Mouse (Mus musculus): Measurements from ENCODE around the gene Gm43738. TPM values are rescaled to one million over a fixed set of nuclear protein-coding genes. Genes with fewer than 3 reads are reported as not detected.

Gm43738 gene
- polyA plus RNA-seq (2016; fragmentation: Nextera tagmentation; extraction: Ambion mirVana), result 0.13 TPM in 1 of 2 replicates, not detected in the other

GRCm38 (mm10) chr3:89100811-89101210, at the start of gene Gm43738:
Gene Gm43738, minus strand, starts transcription at chr3:89101099.
- Histone ChIP-seq H3K9ac (replicated peaks) (peak within 1 kb of the TSS; percentile 74), H3K27me3 (no peaks in the 10 kb centered on the region), H3K4me1 (peaks cover 27% of the 10 kb centered on the region), H3K27ac (replicated peaks) (peak within 1 kb of the TSS; percentile 73), H3K9me3 (no peaks in the 10 kb centered on the region), H3K36me3 (peaks cover 34% of the 10 kb centered on the region), H3K4me3 (peak within 1 kb of the TSS; percentile 82), H3K4me2 (replicated peaks) (peak within 1 kb of the TSS; percentile 70)
- no peak for ATAC-seq (ENCODE audit: low FRiP score, low read depth)
- 57% methylated on average over 7 of the region's 7 CpGs for WGBS

- peaks cover 7% of the 10 kb centered on the region; the same call in 1 of the 2 replicates for H3K36me3 ChIP-seq
- H3K4me1 ChIP-seq, result peaks cover 12% of the 10 kb centered on the region
- no peak overlapping the region for H3K4me2 ChIP-seq (replicated peaks)
- no peak overlapping the region for H3K4me3 ChIP-seq
- peaks cover 45% of the 10 kb centered on the region for H3K27me3 ChIP-seq
- WGBS, result 76% methylated on average over 14 of the region's 14 CpGs
- ATAC-seq (ENCODE audit: low FRiP score, low read depth), result no peak
- no peak overlapping the region for H3K27ac ChIP-seq (replicated peaks)
- no peak overlapping the region for H3K9ac ChIP-seq (replicated peaks)
- no peaks in the 10 kb centered on the region for H3K9me3 ChIP-seq
These were observed 47.7 kb upstream of the Gm43738 start for GRCm38 (mm10) chr3:89148567-89148966.

DNA sequence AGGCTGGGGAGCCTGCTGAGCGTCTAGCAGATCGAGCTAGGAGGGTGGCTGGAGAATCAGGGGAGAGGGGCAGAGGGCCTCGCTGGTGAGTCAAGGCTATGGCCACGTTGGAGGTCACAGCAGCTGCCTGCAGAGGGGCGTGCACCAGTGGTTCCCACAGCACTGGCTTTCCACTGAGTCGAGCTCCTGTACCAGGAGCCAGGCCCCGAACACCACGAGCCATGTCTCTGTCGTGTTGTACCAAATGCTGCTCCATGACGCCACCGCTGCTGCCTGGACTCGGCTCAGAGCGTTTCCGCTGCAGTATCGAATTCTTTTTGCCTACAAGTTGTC, 47.0 kb upstream of the Gm43738 start:
- H3K27ac ChIP-seq (replicated peaks), result no peak overlapping the region
- H3K9me3 ChIP-seq, result no peaks in the 10 kb centered on the region
- 13% methylated on average over 15 of the region's 15 CpGs for whole genome bisulfite sequencing
- peaks cover 45% of the 10 kb centered on the region for H3K27me3 ChIP-seq
- H3K4me3 ChIP-seq, result no peak overlapping the region
- no peak overlapping the region for H3K9ac ChIP-seq (replicated peaks)
- peaks cover 7% of the 10 kb centered on the region; the same call in 1 of the 2 replicates for H3K36me3 ChIP-seq
- peak overlapping the region; percentile 12; the same call in 1 of the 2 replicates for H3K4me2 ChIP-seq (replicated peaks)
- peaks cover 12% of the 10 kb centered on the region for H3K4me1 ChIP-seq
- ATAC-seq (ENCODE audit: low FRiP score, low read depth), result no peak

- H3K27ac ChIP-seq (replicated peaks), result no peak overlapping the region
- H3K4me1 ChIP-seq, result peaks cover 12% of the 10 kb centered on the region
- H3K9ac ChIP-seq (replicated peaks), result no peak overlapping the region
- H3K4me2 ChIP-seq (replicated peaks), result peak overlapping the region; percentile 12; the same call in 1 of the 2 replicates
- peaks cover 45% of the 10 kb centered on the region for H3K27me3 ChIP-seq
- 0 out of 2 replicates have a peak, but pooled peaks have one; percentile 23 for ATAC-seq (ENCODE audit: low FRiP score, low read depth)
- no peaks in the 10 kb centered on the region for H3K9me3 ChIP-seq
- 25% methylated on average over 26 of the region's 26 CpGs for WGBS
- H3K4me3 ChIP-seq, result no peak overlapping the region
- H3K36me3 ChIP-seq, result peaks cover 4% of the 10 kb centered on the region; the same call in 1 of the 2 replicates
These were observed 46.4 kb upstream of the Gm43738 start for GRCm38 (mm10) chr3:89147101-89147978.

DNA sequence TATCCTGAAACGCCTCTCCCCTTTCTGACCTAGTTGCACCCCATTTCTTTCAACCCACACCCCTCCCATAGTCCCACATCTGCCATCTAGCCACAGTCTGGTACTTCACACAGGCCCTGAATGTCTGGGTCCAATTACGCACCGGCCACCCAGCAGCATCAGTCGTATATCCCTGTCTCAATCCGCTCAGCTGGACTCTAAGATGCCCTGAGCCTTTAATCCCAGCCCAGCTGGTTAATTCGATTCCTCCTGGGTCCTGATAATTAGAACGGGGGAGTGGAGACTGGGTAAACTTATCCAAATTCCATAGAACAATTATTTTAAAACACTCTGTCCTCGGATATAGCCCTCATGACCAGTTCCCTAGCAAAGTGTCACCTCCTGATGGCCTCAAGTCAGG, 44.7 kb upstream of the Gm43738 start:
- Histone ChIP-seq H3K9ac (replicated peaks) (no peak overlapping the region), H3K4me2 (replicated peaks) (no peak overlapping the region), H3K27me3 (peaks cover 43% of the 10 kb centered on the region), H3K36me3 (no peaks in the 10 kb centered on the region), H3K9me3 (no peaks in the 10 kb centered on the region), H3K4me1 (peaks cover 12% of the 10 kb centered on the region), H3K4me3 (no peak overlapping the region), H3K27ac (replicated peaks) (no peak overlapping the region)
- WGBS, result 24% methylated on average over 8 of the region's 8 CpGs
- no peak for ATAC-seq (ENCODE audit: low FRiP score, low read depth)

DNA sequence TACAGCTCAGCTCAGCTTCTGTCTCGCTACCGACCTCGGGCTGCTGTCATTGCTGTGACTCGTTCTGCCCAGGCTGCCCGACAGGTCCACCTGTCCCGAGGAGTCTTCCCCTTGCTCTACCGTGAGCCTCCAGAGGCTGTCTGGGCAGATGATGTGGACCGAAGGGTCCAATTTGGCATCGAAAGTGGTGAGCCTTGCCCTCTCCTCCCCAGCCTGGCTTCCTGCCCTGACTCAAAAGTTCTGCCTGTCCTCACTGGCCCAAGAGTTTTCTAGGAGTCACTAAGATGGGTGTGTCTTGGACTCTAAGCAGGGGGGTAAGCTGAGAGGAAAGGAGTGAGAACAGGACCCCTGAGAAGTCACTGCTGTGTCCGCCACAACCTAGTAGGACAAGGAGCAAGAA, 43.9 kb upstream of the Gm43738 start:
- Histone ChIP-seq H3K27me3 (peaks cover 36% of the 10 kb centered on the region), H3K4me3 (no peak overlapping the region), H3K4me1 (peaks cover 12% of the 10 kb centered on the region), H3K9me3 (no peaks in the 10 kb centered on the region), H3K4me2 (replicated peaks) (no peak overlapping the region), H3K27ac (replicated peaks) (no peak overlapping the region), H3K36me3 (no peaks in the 10 kb centered on the region), H3K9ac (replicated peaks) (no peak overlapping the region)
- WGBS, result 89% methylated on average over 10 of the region's 10 CpGs
- ATAC-seq (ENCODE audit: low FRiP score, low read depth), result no peak

GRCm38 (mm10) chr3:89136365-89136764, 35.5 kb upstream of the Gm43738 start:
- Histone ChIP-seq H3K27ac (replicated peaks) (no peak overlapping the region), H3K27me3 (peaks cover 21% of the 10 kb centered on the region), H3K4me3 (no peak overlapping the region), H3K36me3 (no peaks in the 10 kb centered on the region), H3K4me2 (replicated peaks) (no peak overlapping the region), H3K9ac (replicated peaks) (no peak overlapping the region), H3K4me1 (peaks cover 7% of the 10 kb centered on the region; the same call in 1 of the 2 replicates), H3K9me3 (no peaks in the 10 kb centered on the region)
- 45% methylated on average over 9 of the region's 9 CpGs for WGBS
- ATAC-seq (ENCODE audit: low FRiP score, low read depth), result no peak

GRCm38 (mm10) chr3:89135958-89136357, 35.1 kb upstream of the Gm43738 start, which contains the start of gene Pklr:
Gene Pklr, plus strand, starts transcription at chr3:89136142.
- Histone ChIP-seq H3K9ac (replicated peaks) (no peak within 1 kb of the TSS), H3K4me2 (replicated peaks) (no peak within 1 kb of the TSS), H3K4me1 (peaks cover 7% of the 10 kb centered on the region; the same call in 1 of the 2 replicates), H3K4me3 (no peak within 1 kb of the TSS), H3K27me3 (peaks cover 21% of the 10 kb centered on the region), H3K27ac (replicated peaks) (no peak within 1 kb of the TSS), H3K9me3 (no peaks in the 10 kb centered on the region), H3K36me3 (no peaks in the 10 kb centered on the region)
- ATAC-seq (ENCODE audit: low FRiP score, low read depth), result no peak
- 73% methylated on average over 3 of the region's 3 CpGs for WGBS

DNA sequence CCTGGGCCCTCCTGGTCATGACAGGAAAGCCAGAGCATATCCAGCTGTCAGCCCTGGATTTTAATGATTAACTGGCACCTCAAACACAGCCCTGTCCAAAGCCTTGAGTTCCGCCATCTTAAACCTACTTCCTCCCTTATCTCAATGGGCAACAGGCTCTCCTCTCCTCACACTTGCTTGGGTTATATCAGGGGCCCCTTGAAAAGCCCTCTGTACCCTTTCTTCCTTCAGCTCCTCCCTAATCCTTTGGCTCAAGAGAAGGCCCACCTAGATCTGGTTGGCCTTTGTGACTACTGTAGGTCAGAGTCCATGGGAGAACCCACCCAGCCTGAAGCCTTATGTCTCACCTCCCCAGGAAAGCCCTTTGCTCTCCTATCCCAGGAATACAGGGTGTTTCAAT, 32.9 kb upstream of the Gm43738 start:
- 86% methylated on average over 1 of the region's 1 CpGs for WGBS
- H3K36me3 ChIP-seq, result no peaks in the 10 kb centered on the region
- peaks cover 7% of the 10 kb centered on the region; the same call in 1 of the 2 replicates for H3K4me1 ChIP-seq
- H3K27ac ChIP-seq (replicated peaks), result no peak overlapping the region
- no peak for ATAC-seq (ENCODE audit: low FRiP score, low read depth)
- H3K4me2 ChIP-seq (replicated peaks), result no peak overlapping the region
- H3K9ac ChIP-seq (replicated peaks), result no peak overlapping the region
- H3K4me3 ChIP-seq, result no peak overlapping the region
- peaks cover 21% of the 10 kb centered on the region for H3K27me3 ChIP-seq
- H3K9me3 ChIP-seq, result no peaks in the 10 kb centered on the region

- WGBS, result 86% methylated on average over 7 of the region's 7 CpGs
- Histone ChIP-seq H3K4me3 (no peak overlapping the region), H3K27ac (replicated peaks) (0 out of 2 replicates have a peak overlapping the region, but pooled peaks have one; percentile 10), H3K4me1 (peaks cover 7% of the 10 kb centered on the region; the same call in 1 of the 2 replicates), H3K9me3 (no peaks in the 10 kb centered on the region), H3K27me3 (peaks cover 21% of the 10 kb centered on the region), H3K9ac (replicated peaks) (no peak overlapping the region), H3K36me3 (no peaks in the 10 kb centered on the region), H3K4me2 (replicated peaks) (no peak overlapping the region)
- no peak for ATAC-seq (ENCODE audit: low FRiP score, low read depth)
These were observed 32.2 kb upstream of the Gm43738 start for GRCm38 (mm10) chr3:89133063-89133450.

GRCm38 (mm10) chr3:89132285-89133062, 31.6 kb upstream of the Gm43738 start:
- Histone ChIP-seq H3K36me3 (no peaks in the 10 kb centered on the region), H3K27me3 (peaks cover 21% of the 10 kb centered on the region), H3K9me3 (no peaks in the 10 kb centered on the region), H3K4me1 (peaks cover 7% of the 10 kb centered on the region; the same call in 1 of the 2 replicates), H3K9ac (replicated peaks) (peak overlapping the region; percentile 54), H3K4me3 (peak overlapping the region; percentile 34), H3K27ac (replicated peaks) (no peak overlapping the region), H3K4me2 (replicated peaks) (peak overlapping the region; percentile 56)
- WGBS, result 19% methylated on average over 30 of the region's 30 CpGs
- no peak for ATAC-seq (ENCODE audit: low FRiP score, low read depth)

GRCm38 (mm10) chr3:89131816-89132215, 30.9 kb upstream of the Gm43738 start:
- 54% methylated on average over 4 of the region's 4 CpGs for WGBS
- H3K27ac ChIP-seq (replicated peaks), result no peak overlapping the region
- no peak for ATAC-seq (ENCODE audit: low FRiP score, low read depth)
- no peak overlapping the region for H3K9ac ChIP-seq (replicated peaks)
- H3K9me3 ChIP-seq, result no peaks in the 10 kb centered on the region
- no peak overlapping the region for H3K4me3 ChIP-seq
- H3K4me2 ChIP-seq (replicated peaks), result peak overlapping the region; percentile 56
- H3K36me3 ChIP-seq, result no peaks in the 10 kb centered on the region
- H3K4me1 ChIP-seq, result peaks cover 7% of the 10 kb centered on the region; the same call in 1 of the 2 replicates
- peaks cover 21% of the 10 kb centered on the region for H3K27me3 ChIP-seq
